Mouse (Mus musculus): ENCODE measurements around the gene Apopt1. TPM values are rescaled to one million over a fixed set of nuclear protein-coding genes. Genes with fewer than 3 reads are reported as not detected.

Gene Apopt1
- polyA plus RNA-seq, 1 experiment from 2014 or later: 22.1 TPM

GRCm38 (mm10) chr12:111774845-111775244, 61.8 kb downstream of the Apopt1 start:
- DNase-seq (no peak), ATAC-seq (no peak)
- no peaks in the 10 kb centered on the region for H3K27me3 ChIP-seq (ENCODE audit: insufficient read depth, low read length)
- H3K9ac ChIP-seq (replicated peaks): no peak overlapping the region
- no peak overlapping the region for H3K4me3 ChIP-seq (ENCODE audit: low read depth, low read length)
- no peaks in the 10 kb centered on the region for H3K4me1 ChIP-seq (ENCODE audit: insufficient read depth)
- no peak overlapping the region for H3K27ac ChIP-seq (ENCODE audit: low read depth)
- H3K9me3 ChIP-seq (ENCODE audit: low read length): no peaks in the 10 kb centered on the region
- H3K4me2 ChIP-seq (ENCODE audit: low read depth, low read length): no peak overlapping the region
- TF ChIP-seq CTCF (IDR thresholded peaks at IDR 0.05; ENCODE audit: low read depth): no peak
- H3K36me3 ChIP-seq (replicated peaks; ENCODE audit: insufficient read depth, low read length): peaks cover 53% of the 10 kb centered on the region
- 82% methylated on average over 15 of the region's 15 CpGs for WGBS (ENCODE audit: insufficient replicate concordance)

- Histone ChIP-seq H3K9me3 (ENCODE audit: low read length) (no peaks in the 10 kb centered on the region), H3K4me3 (ENCODE audit: low read depth, low read length) (no peak overlapping the region), H3K4me1 (ENCODE audit: insufficient read depth) (no peaks in the 10 kb centered on the region), H3K27me3 (ENCODE audit: insufficient read depth, low read length) (no peaks in the 10 kb centered on the region), H3K36me3 (replicated peaks; ENCODE audit: insufficient read depth, low read length) (peaks cover 70% of the 10 kb centered on the region), H3K9ac (replicated peaks) (no peak overlapping the region), H3K4me2 (ENCODE audit: low read depth, low read length) (no peak overlapping the region), H3K27ac (ENCODE audit: low read depth) (no peak overlapping the region)
- TF ChIP-seq CTCF (IDR thresholded peaks at IDR 0.05; ENCODE audit: low read depth) (no peak), EP300 (IDR thresholded peaks at IDR 0.05; ENCODE audit: low read depth) (no peak)
- ATAC-seq (no peak), DNase-seq (no peak)
- WGBS (ENCODE audit: insufficient replicate concordance): 71% methylated on average over 13 of the region's 13 CpGs
Measured at GRCm38 (mm10) chr12:111777919-111778318, 64.9 kb downstream of the Apopt1 start.

GRCm38 (mm10) chr12:111779544-111779943, 66.5 kb downstream of the Apopt1 start:
- Histone ChIP-seq H3K27ac (ENCODE audit: low read depth) (no peak overlapping the region), H3K4me1 (ENCODE audit: insufficient read depth) (no peaks in the 10 kb centered on the region), H3K9me3 (ENCODE audit: low read length) (no peaks in the 10 kb centered on the region), H3K4me2 (ENCODE audit: low read depth, low read length) (no peak overlapping the region), H3K9ac (replicated peaks) (no peak overlapping the region), H3K4me3 (ENCODE audit: low read depth, low read length) (no peak overlapping the region), H3K36me3 (replicated peaks; ENCODE audit: insufficient read depth, low read length) (peaks cover 60% of the 10 kb centered on the region), H3K27me3 (ENCODE audit: insufficient read depth, low read length) (no peaks in the 10 kb centered on the region)
- WGBS (ENCODE audit: insufficient replicate concordance): 88% methylated on average over 1 of the region's 1 CpGs
- no peak for ATAC-seq
- TF ChIP-seq CTCF (IDR thresholded peaks at IDR 0.05; ENCODE audit: low read depth): peak; percentile 44
- no peak for TF ChIP-seq EP300 (IDR thresholded peaks at IDR 0.05; ENCODE audit: low read depth)
- no peak for DNase-seq

GRCm38 (mm10) chr12:111785174-111785573, 72.1 kb downstream of the Apopt1 start:
- Histone ChIP-seq H3K4me1 (ENCODE audit: insufficient read depth) (peaks cover 4% of the 10 kb centered on the region), H3K4me2 (ENCODE audit: low read depth, low read length) (no peak overlapping the region), H3K36me3 (replicated peaks; ENCODE audit: insufficient read depth, low read length) (peaks cover 63% of the 10 kb centered on the region), H3K9me3 (ENCODE audit: low read length) (no peaks in the 10 kb centered on the region), H3K9ac (replicated peaks) (no peak overlapping the region), H3K27me3 (ENCODE audit: insufficient read depth, low read length) (no peaks in the 10 kb centered on the region), H3K27ac (ENCODE audit: low read depth) (no peak overlapping the region), H3K4me3 (ENCODE audit: low read depth, low read length) (no peak overlapping the region)
- ATAC-seq (no peak), DNase-seq (no peak)
- TF ChIP-seq CTCF (IDR thresholded peaks at IDR 0.05; ENCODE audit: low read depth) (no peak), EP300 (IDR thresholded peaks at IDR 0.05; ENCODE audit: low read depth) (no peak)
- WGBS (ENCODE audit: insufficient replicate concordance): 72% methylated on average over 14 of the region's 15 CpGs

GRCm38 (mm10) chr12:111787015-111787414, 74.0 kb downstream of the Apopt1 start:
- H3K36me3 ChIP-seq (replicated peaks; ENCODE audit: insufficient read depth, low read length): peaks cover 59% of the 10 kb centered on the region
- H3K4me2 ChIP-seq (ENCODE audit: low read depth, low read length): no peak overlapping the region
- ATAC-seq (no peak), DNase-seq (no peak)
- TF ChIP-seq EP300 (IDR thresholded peaks at IDR 0.05; ENCODE audit: low read depth) (no peak), CTCF (IDR thresholded peaks at IDR 0.05; ENCODE audit: low read depth) (no peak)
- H3K27ac ChIP-seq (ENCODE audit: low read depth): no peak overlapping the region
- H3K4me1 ChIP-seq (ENCODE audit: insufficient read depth): peaks cover 4% of the 10 kb centered on the region
- no peaks in the 10 kb centered on the region for H3K9me3 ChIP-seq (ENCODE audit: low read length)
- H3K4me3 ChIP-seq (ENCODE audit: low read depth, low read length): no peak overlapping the region
- 65% methylated on average over 6 of the region's 6 CpGs for WGBS (ENCODE audit: insufficient replicate concordance)
- H3K9ac ChIP-seq (replicated peaks): no peak overlapping the region
- H3K27me3 ChIP-seq (ENCODE audit: insufficient read depth, low read length): no peaks in the 10 kb centered on the region

GRCm38 (mm10) chr12:111790090-111790489, 77.0 kb downstream of the Apopt1 start:
- WGBS (ENCODE audit: insufficient replicate concordance): 83% methylated on average over 5 of the region's 5 CpGs
- no peak for DNase-seq
- Histone ChIP-seq H3K9me3 (ENCODE audit: low read length) (no peaks in the 10 kb centered on the region), H3K27ac (ENCODE audit: low read depth) (peak overlapping the region; percentile 90), H3K36me3 (replicated peaks; ENCODE audit: insufficient read depth, low read length) (peaks cover 68% of the 10 kb centered on the region), H3K4me2 (ENCODE audit: low read depth, low read length) (no peak overlapping the region), H3K9ac (replicated peaks) (no peak overlapping the region), H3K4me3 (ENCODE audit: low read depth, low read length) (no peak overlapping the region), H3K27me3 (ENCODE audit: insufficient read depth, low read length) (no peaks in the 10 kb centered on the region), H3K4me1 (ENCODE audit: insufficient read depth) (peaks cover 4% of the 10 kb centered on the region)
- peak; percentile 85 for ATAC-seq
- no peak for TF ChIP-seq EP300 (IDR thresholded peaks at IDR 0.05; ENCODE audit: low read depth)
- TF ChIP-seq CTCF (IDR thresholded peaks at IDR 0.05; ENCODE audit: low read depth): no peak

- Histone ChIP-seq H3K36me3 (replicated peaks; ENCODE audit: insufficient read depth, low read length) (peaks cover 66% of the 10 kb centered on the region), H3K9me3 (ENCODE audit: low read length) (no peaks in the 10 kb centered on the region), H3K27ac (ENCODE audit: low read depth) (peak overlapping the region; percentile 90), H3K4me2 (ENCODE audit: low read depth, low read length) (no peak overlapping the region), H3K4me3 (ENCODE audit: low read depth, low read length) (no peak overlapping the region), H3K27me3 (ENCODE audit: insufficient read depth, low read length) (no peaks in the 10 kb centered on the region), H3K9ac (replicated peaks) (no peak overlapping the region), H3K4me1 (ENCODE audit: insufficient read depth) (peaks cover 4% of the 10 kb centered on the region)
- TF ChIP-seq EP300 (IDR thresholded peaks at IDR 0.05; ENCODE audit: low read depth) (no peak), CTCF (IDR thresholded peaks at IDR 0.05; ENCODE audit: low read depth) (no peak)
- DNase-seq (peak; percentile 36), ATAC-seq (peak; percentile 87)
- 72% methylated on average over 7 of the region's 7 CpGs for WGBS (ENCODE audit: insufficient replicate concordance)
Measured at GRCm38 (mm10) chr12:111790631-111791030, 77.6 kb downstream of the Apopt1 start.
